Mouse (Mus musculus): ENCODE measurements at regions not wholly inside any gene's neighbourhood (a gene's known extent, or its start where the extent isn't known, plus 50 kb on each side); places are given as distances from the start of the nearest gene placed in this dataset.

GRCm38 (mm10) chr13:101883177-101883576 is 115.2 kb upstream of the Pik3r1 start:
- in situ Hi-C loops (cut with MboI, MseI): no loop called here

DNA sequence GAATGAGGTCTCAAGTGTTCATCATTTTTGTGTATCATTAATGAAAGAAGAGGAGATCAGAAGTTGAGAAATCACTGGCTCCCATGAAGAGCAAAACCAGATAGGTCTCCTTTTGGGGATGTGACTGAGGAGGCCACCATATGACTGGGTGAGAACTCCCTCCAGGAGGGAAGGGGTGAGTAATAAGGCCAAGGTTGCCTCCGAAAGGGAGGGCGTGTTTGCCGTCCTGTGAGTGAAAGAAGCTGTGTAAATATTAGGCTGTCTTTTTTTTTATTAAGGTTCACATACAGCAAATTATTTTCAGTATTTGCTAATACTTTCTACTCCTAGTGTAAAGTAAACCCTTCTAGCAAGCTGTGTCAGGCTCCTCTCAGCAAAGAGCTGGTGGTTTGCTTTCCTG is 116.7 kb upstream of the Pik3r1 start:
- in situ Hi-C loops (cut with MboI, MseI): no loop called here

GRCm38 (mm10) chr13:101891473-101891872 is 123.5 kb upstream of the Pik3r1 start:
- in situ Hi-C loops (cut with MboI, MseI): no loop called here

DNA sequence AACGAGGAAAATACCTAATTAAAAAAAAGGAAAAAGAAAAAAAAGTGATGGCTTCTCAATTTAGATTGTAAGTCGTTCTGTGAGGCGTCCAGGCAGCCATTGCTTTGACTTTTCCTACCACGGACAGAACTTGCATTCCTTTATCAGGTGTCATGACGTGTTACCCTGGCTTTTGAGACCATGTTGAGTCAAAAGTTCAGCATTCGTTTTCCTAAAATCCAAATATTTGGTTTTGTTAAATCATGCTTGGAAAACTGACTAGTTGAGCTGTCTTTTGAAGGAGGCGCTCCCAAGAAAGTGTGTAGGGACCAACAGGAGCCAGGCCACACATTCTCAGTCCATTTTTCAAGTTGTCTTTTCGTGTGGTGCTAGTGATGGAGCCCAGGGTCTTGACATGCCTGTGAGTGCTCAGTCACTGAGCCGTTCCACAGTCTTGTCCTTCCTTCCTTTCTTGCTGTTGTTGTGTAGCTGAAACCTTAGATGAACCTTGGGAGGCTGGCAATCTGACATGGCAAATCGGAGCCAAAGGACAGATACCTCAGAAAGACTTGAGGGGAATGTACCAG is 125.1 kb upstream of the Pik3r1 start:
- in situ Hi-C loops (cut with MboI, MseI): no loop called here

DNA sequence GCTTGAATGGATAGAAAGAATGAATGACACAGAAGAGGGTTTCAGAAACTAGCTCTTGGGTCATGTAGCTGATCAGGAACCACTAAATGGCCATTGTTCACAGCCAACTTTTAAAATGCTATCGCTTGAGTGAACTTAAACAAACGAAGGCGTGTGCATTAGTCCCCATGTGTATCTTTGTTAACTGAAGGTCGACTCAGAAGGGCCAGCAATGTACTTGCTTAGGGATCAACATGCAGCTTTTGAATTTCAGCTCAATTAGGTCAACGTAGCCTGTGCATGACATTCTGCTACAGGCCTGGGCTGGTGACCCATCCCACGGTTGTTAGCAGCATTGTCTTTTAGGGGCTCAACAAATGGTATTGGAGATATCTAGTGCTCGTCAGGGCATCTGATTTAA is 127.1 kb upstream of the Pik3r1 start:
- in situ Hi-C loops (cut with MboI, MseI): no loop called here

DNA sequence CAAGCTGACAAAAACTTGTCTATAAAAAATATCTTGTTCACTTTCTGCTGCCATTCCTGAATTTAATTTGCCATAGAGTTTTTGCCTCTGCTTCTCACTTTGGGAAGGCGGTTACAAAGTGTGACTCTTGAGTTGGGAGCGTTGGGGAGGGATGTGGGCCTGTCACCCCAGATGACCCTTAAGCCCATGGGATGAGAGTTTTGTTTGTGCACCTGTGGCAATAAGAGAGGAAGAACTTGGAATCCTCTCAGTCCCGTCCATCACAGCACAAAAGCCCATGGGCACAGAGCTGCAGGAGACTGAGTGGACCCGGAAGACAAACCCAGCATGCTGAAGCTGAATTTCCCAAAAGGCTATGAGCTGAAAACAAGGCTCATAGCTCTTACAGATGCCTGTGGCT is 127.7 kb upstream of the Pik3r1 start:
- in situ Hi-C loops (cut with MboI, MseI): no loop called here

- in situ Hi-C loops (cut with MboI, MseI): no loop called here
Measured at GRCm38 (mm10) chr13:101896946-101897345, 128.9 kb upstream of the Pik3r1 start.

DNA sequence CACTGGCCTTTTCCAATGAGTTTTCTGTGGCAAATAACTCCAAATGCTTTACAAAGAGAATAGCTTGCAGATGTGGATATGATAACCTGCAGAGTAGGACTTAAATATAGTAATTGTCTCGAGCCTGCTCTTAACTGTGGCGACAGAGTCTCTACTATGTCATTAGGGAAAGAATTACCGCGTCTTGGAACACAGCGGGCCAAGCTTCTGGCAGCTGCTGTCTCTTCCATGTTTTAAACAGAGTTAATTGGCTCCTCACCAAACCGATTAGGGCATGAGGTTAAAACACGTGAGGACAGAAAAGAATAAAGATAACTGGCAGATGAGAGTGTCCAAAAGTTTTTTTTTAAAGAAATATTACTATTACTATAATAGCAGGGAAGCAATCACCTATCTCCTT is 134.2 kb upstream of the Pik3r1 start:
- in situ Hi-C loops (cut with MboI, MseI): no loop called here

GRCm38 (mm10) chr13:101905909-101906676 is 138.1 kb upstream of the Pik3r1 start:
- in situ Hi-C loops (cut with MboI, MseI): no loop called here

DNA sequence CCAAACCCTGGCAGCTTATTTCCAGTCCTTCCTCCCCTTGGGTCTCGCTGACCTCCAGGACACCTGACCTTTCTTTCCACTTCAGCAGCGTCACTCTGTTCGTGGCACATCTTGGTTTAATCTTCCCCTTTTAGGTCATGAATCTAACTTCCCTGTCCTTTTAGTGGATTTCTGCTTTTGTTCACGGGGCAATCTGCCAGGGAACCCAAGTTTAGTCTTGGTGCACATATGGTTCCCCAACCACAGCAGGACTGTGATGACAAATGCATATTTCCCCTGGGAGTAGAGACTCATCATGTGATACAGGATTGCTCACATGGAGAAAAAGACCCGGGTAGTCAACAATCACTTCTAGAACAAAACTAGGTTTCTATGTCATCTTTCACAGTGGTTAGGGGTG is 141.0 kb upstream of the Pik3r1 start:
- in situ Hi-C loops (cut with MboI, MseI): no loop called here

DNA sequence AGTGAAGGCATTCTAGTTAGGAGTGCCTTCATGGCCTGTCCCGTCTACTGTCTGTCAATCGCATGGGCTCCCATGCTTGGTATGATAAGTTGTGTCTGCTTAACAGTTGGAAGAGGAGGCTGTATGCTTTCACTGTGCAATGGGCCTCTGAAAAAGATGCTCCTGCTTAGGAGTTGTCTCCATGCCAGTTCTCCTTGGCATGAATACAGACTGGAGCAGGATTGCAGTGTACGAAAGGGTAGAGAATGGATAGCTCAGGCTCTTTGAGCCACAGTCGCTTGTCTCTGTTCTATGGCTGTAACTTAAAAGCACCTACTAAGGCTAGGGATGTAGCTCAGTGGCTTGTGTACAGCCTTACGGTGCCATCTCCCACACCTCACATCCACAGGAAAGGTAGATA is 142.7 kb upstream of the Pik3r1 start:
- in situ Hi-C loops (cut with MboI, MseI): no loop called here

DNA sequence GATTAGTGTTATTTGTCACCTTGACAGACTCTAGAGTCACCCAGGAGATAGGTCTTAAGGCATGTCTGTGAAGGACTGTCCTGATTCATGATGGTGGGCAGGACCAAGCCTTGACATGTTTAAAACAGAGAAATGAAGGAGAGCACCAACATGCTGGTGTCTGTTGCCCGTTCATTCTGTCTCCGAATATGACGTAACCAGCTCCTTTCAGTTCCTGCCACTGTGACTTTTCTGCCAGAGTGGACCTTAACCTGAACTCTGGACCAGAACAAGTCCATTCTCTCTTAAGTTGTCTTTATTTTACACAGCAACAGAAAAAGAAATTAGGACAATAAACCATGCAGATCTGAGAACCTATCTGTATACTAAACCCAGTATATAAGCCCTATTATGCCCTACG is 146.1 kb upstream of the Pik3r1 start:
- in situ Hi-C loops (cut with MboI, MseI): no loop called here

DNA sequence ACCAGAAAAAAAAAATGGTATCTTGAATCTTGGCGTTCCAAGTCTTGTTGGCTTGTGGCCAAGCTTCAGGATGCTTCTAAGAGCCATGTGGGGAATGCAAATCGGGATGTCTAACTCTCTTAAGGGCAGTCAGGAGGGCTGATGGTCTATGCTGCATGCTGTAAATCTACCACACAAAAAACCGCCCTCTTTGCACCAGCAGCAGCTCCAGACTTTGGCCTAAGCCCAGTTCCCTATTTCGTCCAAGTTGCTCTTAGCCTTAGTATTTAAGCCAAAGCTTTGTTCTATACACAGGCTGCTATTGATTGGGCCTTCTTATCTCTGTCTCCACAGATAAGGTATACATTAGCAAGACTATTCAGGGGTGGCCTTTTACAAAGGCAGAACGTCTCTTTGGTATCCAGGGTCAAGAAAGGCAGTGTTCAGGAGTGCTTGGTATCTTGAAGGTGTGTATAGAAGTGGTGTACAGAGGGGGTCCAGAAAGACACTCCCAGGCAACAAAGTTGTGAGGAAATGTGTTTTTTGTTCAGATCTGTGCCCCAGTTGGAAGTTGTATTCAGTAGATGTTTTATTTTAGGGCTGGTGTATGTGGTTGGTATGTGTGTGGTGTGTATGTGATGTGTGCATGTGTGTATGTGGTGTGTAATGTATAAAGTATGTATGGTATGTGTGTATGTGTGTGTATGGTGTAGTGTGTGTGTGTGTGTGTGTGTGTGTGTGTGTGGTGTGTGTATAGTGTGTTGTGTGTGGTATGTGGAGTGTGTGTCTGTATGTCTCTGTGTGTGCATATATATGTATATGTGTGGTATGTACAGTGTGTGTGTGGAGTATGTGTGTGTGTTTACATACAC is 146.9 kb upstream of the Pik3r1 start:
- in situ Hi-C loops (cut with MboI, MseI): no loop called here

DNA sequence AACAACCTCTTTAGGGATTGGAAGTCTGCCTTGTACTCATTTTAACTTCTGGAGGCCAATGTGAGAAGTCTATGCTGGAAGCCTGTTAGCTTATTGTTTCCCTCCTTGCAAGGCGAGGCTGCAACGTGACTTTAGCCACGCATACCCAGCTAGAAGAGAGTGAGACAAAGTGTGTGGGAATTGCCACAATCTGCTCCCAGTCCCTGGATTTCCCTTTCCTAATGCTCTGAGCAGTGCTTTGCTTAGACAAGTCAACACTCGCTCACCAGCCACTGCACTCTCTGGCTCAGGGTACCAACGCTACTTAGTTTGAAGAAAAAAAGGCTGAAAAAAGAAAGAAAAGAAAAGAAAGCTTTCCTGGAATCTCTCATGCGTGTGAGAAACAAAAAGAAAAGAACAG is 147.5 kb upstream of the Pik3r1 start:
- in situ Hi-C loops (cut with MboI, MseI): no loop called here

DNA sequence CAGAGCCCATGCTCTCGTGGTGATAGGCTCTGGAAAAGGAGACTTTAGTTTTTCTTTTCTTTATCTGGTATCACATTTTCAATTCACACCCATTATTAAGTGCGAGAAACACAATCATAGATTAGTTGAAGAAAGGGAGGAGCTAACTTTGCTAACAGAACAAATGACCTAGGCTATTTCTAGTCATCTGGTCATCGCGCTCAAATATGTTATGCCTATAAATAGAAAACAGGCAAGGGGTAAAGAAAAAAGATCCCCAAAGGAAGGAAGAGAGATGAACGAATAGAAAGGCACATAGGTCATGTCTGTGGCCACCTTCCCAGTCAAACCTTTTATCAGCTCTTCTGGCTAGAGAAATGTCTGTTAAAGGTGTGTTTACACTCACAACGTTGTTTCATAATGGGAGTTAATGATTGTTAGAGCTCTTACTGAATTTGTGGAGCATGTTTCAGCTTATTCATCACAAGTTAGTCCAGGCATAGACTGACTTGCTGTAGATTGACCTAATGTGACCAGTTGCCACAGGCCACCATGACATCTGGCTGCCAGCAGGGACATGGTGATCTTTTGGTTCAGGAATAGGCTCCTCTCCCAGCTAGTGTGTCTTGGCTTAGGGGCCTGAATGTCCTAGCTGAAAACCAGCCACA is 148.1 kb upstream of the Pik3r1 start:
- in situ Hi-C loops (cut with MboI, MseI): no loop called here

DNA sequence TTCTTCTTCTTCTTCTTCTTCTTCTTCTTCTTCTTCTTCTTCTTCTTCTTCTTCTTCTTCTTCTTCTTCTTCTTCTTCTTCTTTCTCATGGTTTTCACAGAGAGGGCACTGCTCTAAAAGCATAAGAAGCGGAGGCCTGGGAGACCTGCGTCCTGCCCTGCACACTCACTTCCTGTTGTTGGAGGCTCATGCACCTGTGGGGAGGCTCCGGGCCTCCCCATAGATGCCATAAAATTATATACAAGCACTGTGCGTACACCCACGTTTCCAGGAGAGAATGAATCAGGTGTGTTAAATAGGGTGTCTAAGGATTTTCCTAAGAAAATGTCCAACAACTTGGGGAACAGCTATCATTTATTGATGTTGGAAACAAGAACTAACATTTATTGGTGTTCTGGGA is 148.9 kb upstream of the Pik3r1 start:
- in situ Hi-C loops (cut with MboI, MseI): no loop called here

GRCm38 (mm10) chr13:101918185-101918584 is 150.2 kb upstream of the Pik3r1 start:
- in situ Hi-C loops (cut with MboI, MseI): no loop called here

DNA sequence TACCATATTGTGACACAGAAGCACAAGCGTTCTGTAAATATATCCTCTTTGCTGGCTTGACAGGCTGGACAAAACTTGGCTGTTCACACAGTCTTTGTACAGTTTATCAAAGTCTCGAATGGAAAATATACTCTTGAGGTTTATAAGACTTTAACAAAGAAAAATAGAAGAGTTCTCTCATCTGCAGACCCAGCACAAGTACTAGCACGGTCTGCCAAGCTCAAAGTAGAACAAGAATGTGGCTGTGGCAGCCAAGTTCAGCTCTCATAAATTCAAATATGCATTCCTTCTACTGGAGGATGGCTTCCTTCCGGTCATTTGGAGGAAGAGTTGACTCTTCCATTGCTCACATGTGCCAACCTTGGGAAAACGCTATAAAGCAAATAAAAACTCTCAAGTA is 151.2 kb upstream of the Pik3r1 start:
- in situ Hi-C loops (cut with MboI, MseI): no loop called here

DNA sequence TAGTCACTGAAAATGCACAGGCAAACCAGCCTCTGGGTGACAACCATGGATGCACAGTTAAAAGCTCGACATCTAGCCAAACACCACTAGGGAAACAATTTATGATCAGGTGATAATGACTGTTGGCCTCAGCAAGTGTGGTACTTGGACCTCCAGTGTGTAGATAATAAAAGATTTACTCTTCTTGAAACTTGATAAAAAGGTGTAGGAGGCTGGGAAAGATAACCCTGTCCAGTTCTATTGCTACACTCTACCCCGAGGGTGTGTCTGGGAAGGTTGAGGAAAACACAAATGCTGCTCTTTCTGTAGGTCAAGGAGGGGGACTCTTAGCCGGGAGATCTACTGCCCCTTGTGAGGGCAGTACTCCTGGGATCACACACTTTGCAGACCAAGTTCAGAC is 152.4 kb upstream of the Pik3r1 start:
- in situ Hi-C loops (cut with MboI, MseI): no loop called here

DNA sequence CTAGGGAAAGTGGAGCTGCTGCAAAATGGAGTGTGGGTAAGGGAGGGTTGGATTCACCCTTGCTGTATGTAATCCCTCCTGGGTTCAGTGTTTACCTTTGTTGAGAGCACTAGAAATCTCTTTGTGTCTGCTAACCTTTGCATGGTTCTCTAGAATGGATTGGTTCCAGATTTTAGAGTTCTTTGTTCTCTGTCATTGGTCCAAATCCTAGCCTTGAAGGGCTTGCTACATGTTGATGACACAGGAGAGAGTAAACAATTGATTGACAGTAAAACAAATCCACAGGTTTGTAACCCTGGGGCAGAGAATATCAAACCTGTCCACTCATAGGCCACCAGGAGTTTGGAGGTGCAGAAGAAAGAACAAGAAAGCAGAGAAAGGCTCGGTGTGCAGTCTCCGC is 156.6 kb upstream of the Pik3r1 start:
- in situ Hi-C loops (cut with MboI, MseI): no loop called here

- in situ Hi-C loops (cut with MboI, MseI): no loop called here
Measured at GRCm38 (mm10) chr13:101931264-101931663, 163.2 kb upstream of the Pik3r1 start.

DNA sequence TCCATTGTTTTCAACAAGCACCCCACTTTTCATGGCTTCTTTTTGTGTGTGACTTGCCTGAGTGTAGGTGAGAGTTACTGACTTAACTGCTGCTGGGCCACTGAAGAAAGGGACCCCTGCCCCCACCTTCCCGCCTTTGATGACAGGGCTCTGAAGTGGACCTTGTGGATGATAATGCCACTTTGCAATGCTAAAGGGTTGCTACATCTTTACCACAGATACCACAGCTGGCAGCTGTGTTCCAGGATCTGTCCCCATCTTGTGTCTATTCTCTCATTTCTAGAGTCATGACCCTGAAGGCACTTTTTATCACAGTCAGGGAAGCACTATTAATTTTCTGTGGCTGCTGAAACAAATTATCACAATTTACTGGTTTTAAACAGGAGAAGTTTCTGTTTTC is 163.9 kb upstream of the Pik3r1 start:
- in situ Hi-C loops (cut with MboI, MseI): no loop called here
